Mouse (Mus musculus): ENCODE results near the gene Zfp319. TPM values are rescaled to one million over a fixed set of nuclear protein-coding genes. Genes with fewer than 3 reads are reported as not detected.

Zfp319 gene
- total and polyA plus RNA-seq, 3 experiments, result 0.83 to 3.3 (median 2.0) TPM

DNA sequence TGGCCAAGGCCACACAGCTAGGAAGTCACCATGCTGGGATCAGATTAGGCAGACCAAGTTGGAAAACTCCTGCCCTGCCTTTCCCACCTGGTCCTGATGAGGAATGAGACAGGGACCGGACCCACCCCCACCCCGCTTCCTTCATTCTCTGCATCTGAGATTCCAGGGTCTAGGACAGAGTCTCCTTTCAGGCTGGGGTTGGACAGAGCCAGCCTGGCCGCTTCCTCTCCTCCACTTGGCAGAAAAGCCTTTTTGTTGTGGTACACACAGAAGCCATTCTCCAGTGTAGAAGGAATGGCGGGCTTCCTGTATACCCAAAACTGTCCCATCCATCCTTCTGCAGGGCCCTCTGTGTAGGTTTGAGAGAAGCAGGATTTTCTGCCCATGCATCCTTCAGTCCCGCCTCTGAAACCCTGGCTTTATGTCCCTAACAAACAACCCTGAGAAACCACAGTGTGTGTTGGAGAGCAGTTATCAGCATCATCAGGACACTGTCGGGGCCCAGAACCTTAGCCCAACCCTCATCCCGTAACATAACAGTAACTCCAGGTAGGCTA lies 43.7 kb upstream of the Zfp319 start:
- no peak for DNase-seq (ENCODE audit: extremely low read depth)

DNA sequence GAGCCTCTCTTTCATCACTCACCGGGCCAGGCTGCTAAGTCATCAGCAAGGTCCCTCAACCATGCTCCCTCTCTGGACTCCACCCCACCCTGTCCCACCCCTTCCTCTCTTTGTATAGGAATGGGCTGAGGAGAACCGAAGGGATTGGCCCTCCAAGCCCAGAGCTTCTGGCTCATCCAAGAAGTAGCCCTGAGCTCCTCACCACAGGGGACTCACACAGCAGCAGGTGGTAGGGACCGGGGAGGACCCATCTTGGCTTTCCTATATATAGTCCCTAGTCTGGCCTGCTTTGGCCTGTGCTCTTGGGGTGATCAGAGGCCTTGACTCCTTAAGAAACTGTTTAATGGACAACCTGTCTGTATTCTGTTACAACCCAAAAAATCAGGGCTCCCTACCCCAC lies 42.7 kb upstream of the Zfp319 start:
- Histone ChIP-seq H3K27ac (ENCODE audit: insufficient read depth, low read depth) (no peak overlapping the region), H3K4me2 (ENCODE audit: insufficient read depth, low read depth, poor library complexity, severe bottlenecking) (no peak overlapping the region), H3K9ac (ENCODE audit: insufficient read depth, low read depth) (no peak overlapping the region), H3K4me1 (ENCODE audit: control insufficient read depth in 1 of 2, insufficient read depth in 2 of 2) (peaks cover 3 to 10% of the 10 kb centered on the region in 2 experiments), H3K4me3 (replicated peaks in 1 of 3; ENCODE audit: low read depth in 2 of 3, low read length in 2 of 3, poor library complexity in 1 of 3) (no peak overlapping the region), H3K27me3 (replicated peaks) (no peaks in the 10 kb centered on the region), H3K9me3 (replicated peaks; ENCODE audit: low read length) (peaks cover 5% of the 10 kb centered on the region), H3K36me3 (replicated peaks in 1 of 2; ENCODE audit: control insufficient read depth in 1 of 2, insufficient read depth in 1 of 2, low read length in 1 of 2) (no peaks in the 10 kb centered on the region), H3K79me2 (replicated peaks; ENCODE audit: control insufficient read depth, extremely low read depth, insufficient read depth, poor library complexity, severe bottlenecking) (no peaks in the 10 kb centered on the region)
- no peak for DNase-seq (ENCODE audit: extremely low read depth)
- TF ChIP-seq RAD21 (IDR thresholded peaks at IDR 0.05; ENCODE audit: low read depth, low read length) (no peak), PAX5 (IDR thresholded peaks at IDR 0.05; ENCODE audit: low read length) (no peak), UBTF (IDR thresholded peaks at IDR 0.05; ENCODE audit: low read depth, low read length) (no peak), GABPA (IDR thresholded peaks at IDR 0.05; ENCODE audit: insufficient replicate concordance, low read depth, low read length) (no peak), MAFK (IDR thresholded peaks at IDR 0.05; ENCODE audit: insufficient replicate concordance, low read length) (no peak), ZNF384 (IDR thresholded peaks at IDR 0.05; ENCODE audit: low read depth, low read length) (no peak), POLR2A (IDR thresholded peaks at IDR 0.05; ENCODE audit: low read depth, low read length) (no peak), MEF2A (IDR thresholded peaks at IDR 0.05; ENCODE audit: borderline replicate concordance, low read depth, low read length) (no peak), RCOR1 (conservative IDR thresholded peaks at IDR 0.05; ENCODE audit: low read depth, low read length) (no peak), CHD2 (IDR thresholded peaks at IDR 0.05; ENCODE audit: low read length) (no peak), ETS1 (conservative IDR thresholded peaks at IDR 0.05; ENCODE audit: low read depth, low read length) (no peak), MYC (IDR thresholded peaks at IDR 0.05; ENCODE audit: low read depth, low read length) (no peak), USF2 (conservative IDR thresholded peaks at IDR 0.05; ENCODE audit: low read depth, low read length) (no peak), ZKSCAN1 (IDR thresholded peaks at IDR 0.05; ENCODE audit: borderline replicate concordance, low read depth, low read length) (no peak), JUND (conservative IDR thresholded peaks at IDR 0.05; ENCODE audit: low read depth, low read length) (no peak), IRF4 (IDR thresholded peaks at IDR 0.05; ENCODE audit: low read depth, low read length) (no peak)
- dilution Hi-C loops (cut with MboI; ENCODE audit: extremely low pct_ligation_motif_present, extremely low pct_unique_long_range_greater_than_20kb, low sequenced_read_pairs) (no loop called here), in situ Hi-C loops (cut with MboI; ENCODE audit: low pct_ligation_motif_present, low pct_unique_long_range_greater_than_20kb, low sequenced_read_pairs) (no loop called here)

More for the DNA sequence above, 43.7 kb upstream of the Zfp319 start:
- TF ChIP-seq NELFE (IDR thresholded peaks at IDR 0.05; ENCODE audit: low read depth, low read length), result no peak
- no peak for TF ChIP-seq RCOR1 (conservative IDR thresholded peaks at IDR 0.05; ENCODE audit: low read depth, low read length)
- TF ChIP-seq KAT2A (IDR thresholded peaks at IDR 0.05; ENCODE audit: insufficient replicate concordance, low read length), result no peak
- TF ChIP-seq NRF1 (IDR thresholded peaks at IDR 0.05; ENCODE audit: low read depth, low read length), result no peak
- TF ChIP-seq SMC3 (IDR thresholded peaks at IDR 0.05; ENCODE audit: low read depth, low read length), result no peak
- TF ChIP-seq POLR2AphosphoS2 (IDR thresholded peaks at IDR 0.05; ENCODE audit: low read depth, low read length), result no peak
- no peak for TF ChIP-seq ETS1 (conservative IDR thresholded peaks at IDR 0.05; ENCODE audit: low read depth, low read length)
- TF ChIP-seq IRF4 (IDR thresholded peaks at IDR 0.05; ENCODE audit: low read depth, low read length), result no peak
- no peak for TF ChIP-seq MXI1 (IDR thresholded peaks at IDR 0.05; ENCODE audit: low read depth, low read length)
- no peak for TF ChIP-seq JUN (IDR thresholded peaks at IDR 0.05; ENCODE audit: insufficient read depth, low read depth, low read length)
- TF ChIP-seq USF2 (conservative IDR thresholded peaks at IDR 0.05; ENCODE audit: low read depth, low read length), result no peak
- no peak for TF ChIP-seq POLR2A (IDR thresholded peaks at IDR 0.05; ENCODE audit: low read depth, low read length)
- TF ChIP-seq EP300 (IDR thresholded peaks at IDR 0.05; ENCODE audit: low read length), result no peak
- TF ChIP-seq TCF12 (IDR thresholded peaks at IDR 0.05; ENCODE audit: low read depth, low read length), result no peak
- H3K9me3 ChIP-seq (replicated peaks; ENCODE audit: low read length), result peaks cover 5% of the 10 kb centered on the region
- no peak overlapping the region for H3K27ac ChIP-seq (ENCODE audit: insufficient read depth, low read depth)
- dilution Hi-C loops (cut with MboI; ENCODE audit: extremely low pct_ligation_motif_present, extremely low pct_unique_long_range_greater_than_20kb, low sequenced_read_pairs) (no loop called here), in situ Hi-C loops (cut with MboI; ENCODE audit: low pct_ligation_motif_present, low pct_unique_long_range_greater_than_20kb, low sequenced_read_pairs) (no loop called here)
- no peaks in the 10 kb centered on the region for H3K27me3 ChIP-seq (replicated peaks)
- no peak overlapping the region for H3K4me2 ChIP-seq (ENCODE audit: insufficient read depth, low read depth, poor library complexity, severe bottlenecking)
- H3K4me3 ChIP-seq (replicated peaks in 1 of 3; ENCODE audit: low read depth in 2 of 3, low read length in 2 of 3, poor library complexity in 1 of 3), result no peak overlapping the region
- peaks cover 3 to 10% of the 10 kb centered on the region in 2 experiments for H3K4me1 ChIP-seq (ENCODE audit: control insufficient read depth in 1 of 2, insufficient read depth in 2 of 2)
- no peak overlapping the region for H3K9ac ChIP-seq (ENCODE audit: insufficient read depth, low read depth)
- no peaks in the 10 kb centered on the region for H3K36me3 ChIP-seq (replicated peaks in 1 of 2; ENCODE audit: control insufficient read depth in 1 of 2, insufficient read depth in 1 of 2, low read length in 1 of 2)
- no peaks in the 10 kb centered on the region for H3K79me2 ChIP-seq (replicated peaks; ENCODE audit: control insufficient read depth, extremely low read depth, insufficient read depth, poor library complexity, severe bottlenecking)
